Mouse (Mus musculus) retina, postnatal 7 days (tissue): Measurements from ENCODE around the gene Pou2f3.

Source experiments
- DNase-seq: peaks from one replicate; pipeline ENCODE4 v3.0.0-alpha.2; 2012; ENCODE audit warnings: low read depth, low spot score

The Pou2f3 gene

GRCm38 (mm10) chr9:43231805-43232204, 21.6 kb upstream of the Pou2f3 start:
- no peak for DNase-seq

GRCm38 (mm10) chr9:43230886-43231285, 20.7 kb upstream of the Pou2f3 start:
- no peak for DNase-seq

- no peak for DNase-seq
Observed at GRCm38 (mm10) chr9:43229962-43230361, 19.8 kb upstream of the Pou2f3 start.

GRCm38 (mm10) chr9:43229398-43229895, 19.3 kb upstream of the Pou2f3 start:
- no peak for DNase-seq

DNA sequence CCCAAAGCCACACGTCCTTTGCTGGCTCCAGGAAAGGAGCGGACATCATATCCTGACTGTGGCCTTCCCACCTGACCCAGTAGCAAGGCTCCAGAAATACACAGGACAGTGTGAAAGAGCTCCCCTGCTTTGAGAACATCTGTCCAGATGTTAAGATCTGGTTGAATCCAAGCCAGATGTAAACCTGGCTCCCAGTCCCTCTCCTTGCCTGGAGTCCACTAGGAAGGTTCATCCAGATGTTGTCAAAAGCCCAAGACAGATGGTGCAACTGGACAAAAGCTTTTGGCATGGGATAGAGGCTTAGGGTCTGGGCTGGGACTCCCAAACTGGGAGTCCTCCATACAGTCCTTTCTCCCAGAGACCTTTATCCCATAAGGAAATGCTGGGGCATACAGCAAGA, 18.6 kb upstream of the Pou2f3 start:
- DNase-seq, result no peak

DNA sequence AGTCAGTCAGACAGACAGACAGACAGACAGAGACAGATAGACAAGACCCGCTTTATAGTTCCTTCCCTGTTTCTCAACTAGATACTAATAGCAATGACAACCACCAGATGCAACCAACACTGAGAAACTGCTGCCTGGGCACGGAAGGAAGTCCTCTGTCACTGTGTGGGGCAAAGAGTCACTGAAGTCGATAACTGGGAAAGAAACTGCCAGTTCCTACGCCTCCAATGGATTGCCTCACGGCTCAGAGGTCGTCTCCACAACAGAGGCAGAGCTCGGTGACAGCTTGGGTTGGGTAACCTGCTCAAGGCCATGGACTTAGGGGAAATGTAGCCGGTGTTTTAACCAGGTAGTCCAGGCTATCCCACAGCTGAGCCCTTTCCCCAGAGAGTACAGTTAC, 17.5 kb upstream of the Pou2f3 start:
- no peak for DNase-seq

DNA sequence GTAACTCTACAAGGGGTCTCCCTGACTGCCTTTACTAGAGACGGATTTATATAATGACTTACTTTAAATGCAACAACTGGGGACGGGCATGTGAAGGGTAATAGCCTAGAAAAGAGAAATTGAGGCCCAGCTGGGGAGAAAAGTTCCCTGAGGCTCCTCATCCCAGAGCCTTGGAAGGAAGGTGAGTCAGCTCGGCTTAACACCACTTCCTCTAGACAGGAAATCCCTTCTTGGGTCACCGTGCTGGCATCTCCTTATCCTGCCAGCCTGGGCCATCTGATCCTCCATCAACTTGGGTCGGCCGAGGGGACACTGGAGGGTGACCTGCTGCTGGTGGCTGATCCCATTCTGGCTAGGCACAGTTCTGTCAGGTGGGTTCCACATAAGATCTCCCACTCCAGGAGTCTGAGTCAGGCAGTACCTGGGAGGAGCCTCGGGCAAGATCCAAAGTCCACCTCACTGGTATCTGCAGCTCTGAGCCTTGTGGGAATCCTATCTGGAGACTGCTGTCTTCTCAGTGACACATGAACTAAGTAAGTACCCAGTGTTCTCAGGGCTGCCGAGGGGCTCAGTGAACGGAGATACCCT, 16.5 kb upstream of the Pou2f3 start:
- DNase-seq, result no peak

DNA sequence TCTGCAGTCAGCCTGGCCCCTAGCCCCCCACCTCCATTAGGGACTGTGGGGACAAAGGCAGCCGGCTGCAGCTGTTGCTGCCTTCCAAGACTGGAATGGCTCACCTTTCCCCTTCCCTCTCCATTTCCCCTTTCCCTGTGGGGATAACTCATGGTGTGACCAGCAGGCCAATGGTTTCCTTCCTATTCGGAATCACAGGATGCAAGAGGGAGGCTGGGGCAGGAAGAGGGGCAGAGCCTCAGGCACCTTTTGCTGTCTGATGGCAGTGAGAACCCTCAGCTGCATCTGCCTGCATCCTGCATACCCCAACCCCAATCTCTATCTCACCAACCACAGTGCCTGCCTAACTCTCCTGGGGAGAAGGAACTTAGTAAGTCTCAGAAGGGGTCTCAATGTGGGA, 15.3 kb upstream of the Pou2f3 start:
- DNase-seq, result no peak

GRCm38 (mm10) chr9:43224771-43225355, 14.7 kb upstream of the Pou2f3 start:
- DNase-seq, result no peak

GRCm38 (mm10) chr9:43222429-43222715, 12.2 kb upstream of the Pou2f3 start:
- DNase-seq, result no peak

GRCm38 (mm10) chr9:43221643-43222428, 11.7 kb upstream of the Pou2f3 start:
- DNase-seq, result peak; percentile 59

GRCm38 (mm10) chr9:43210771-43211450, 742 bp upstream of the Pou2f3 start:
- peak; percentile 54 for DNase-seq

- no peak for DNase-seq
Observed at GRCm38 (mm10) chr9:43206022-43206390, 4.2 kb downstream of the Pou2f3 start.

GRCm38 (mm10) chr9:43205343-43206021, 4.7 kb downstream of the Pou2f3 start:
- DNase-seq, result no peak

- DNase-seq, result no peak
Observed at GRCm38 (mm10) chr9:43200212-43200611, 10.0 kb downstream of the Pou2f3 start.

- DNase-seq, result no peak
Observed at GRCm38 (mm10) chr9:43194001-43194400, 16.2 kb downstream of the Pou2f3 start.

GRCm38 (mm10) chr9:43191561-43191960, 18.6 kb downstream of the Pou2f3 start:
- DNase-seq, result no peak

DNA sequence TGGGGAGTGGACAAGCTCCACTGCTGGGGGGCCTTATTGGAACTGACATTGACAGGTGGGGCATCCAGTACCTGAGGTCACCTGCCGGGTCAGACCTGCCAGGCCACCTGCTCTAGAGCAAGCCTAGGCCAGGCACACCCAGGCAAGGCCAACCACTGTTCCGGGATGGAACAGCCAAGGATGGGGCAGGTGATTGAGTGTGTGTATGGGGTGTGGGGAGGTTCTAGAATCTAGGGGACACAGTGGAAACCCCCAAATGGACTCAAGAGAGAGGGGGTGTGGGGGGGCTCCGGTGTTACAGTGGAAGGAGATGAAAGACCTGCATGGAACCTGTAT, 21.2 kb downstream of the Pou2f3 start:
- no peak for DNase-seq

- no peak for DNase-seq
Observed at GRCm38 (mm10) chr9:43188309-43189020, 21.7 kb downstream of the Pou2f3 start.

DNA sequence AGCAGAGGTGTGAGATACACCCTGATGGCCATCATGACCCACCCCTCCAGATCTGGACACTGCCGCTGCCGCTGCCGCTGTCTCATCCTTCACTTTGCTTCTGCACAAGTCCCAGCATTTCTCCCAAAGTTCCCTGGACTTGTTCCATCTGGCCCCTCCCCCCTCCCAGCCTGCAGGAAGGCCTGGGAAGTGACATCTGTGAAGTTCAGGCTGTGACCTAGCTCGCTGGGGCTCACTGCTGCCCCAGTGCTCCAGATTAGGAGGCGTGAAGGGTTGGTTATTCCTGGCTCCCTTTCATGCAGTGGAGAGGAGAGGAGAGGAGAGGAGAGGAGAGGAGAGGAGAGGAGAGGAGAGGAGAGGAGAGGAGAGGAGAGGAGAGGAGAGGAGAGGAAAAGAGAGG, 30.6 kb downstream of the Pou2f3 start:
- DNase-seq, result no peak

GRCm38 (mm10) chr9:43178172-43178571, 32.0 kb downstream of the Pou2f3 start:
- DNase-seq, result no peak
